Mouse (Mus musculus): ENCODE data around the gene Map4k1.

DNA sequence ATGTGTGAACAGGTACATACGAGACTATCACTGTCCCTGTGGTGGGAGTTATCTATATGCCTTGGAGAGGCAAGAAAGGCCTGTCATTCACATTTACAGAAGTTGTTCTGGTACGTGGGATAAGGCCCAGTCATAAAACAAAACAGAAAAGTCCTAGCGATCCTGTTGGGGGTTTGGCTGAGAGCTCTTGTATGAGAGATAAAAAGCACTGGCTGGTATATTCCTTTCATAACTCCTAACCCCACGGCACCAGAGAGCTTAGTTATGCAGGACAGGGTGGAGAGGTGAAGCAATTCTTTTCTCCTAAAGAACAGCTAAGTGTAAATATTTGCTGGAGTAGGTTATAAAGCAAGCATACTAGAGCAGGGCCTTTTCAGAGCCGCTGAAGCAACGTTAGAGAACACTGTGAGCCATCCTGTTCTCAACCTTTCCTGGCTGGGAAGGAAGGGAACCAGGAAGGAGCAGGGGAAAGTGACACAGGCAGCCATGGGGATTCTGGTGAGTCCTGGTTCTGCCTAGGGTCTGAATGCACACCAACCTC is 22.3 kb upstream of the Map4k1 start:
- TF ChIP-seq POLR2A (IDR thresholded peaks at IDR 0.05; ENCODE audit: borderline replicate concordance, low read depth, low read length) (no peak), CTCF (IDR thresholded peaks at IDR 0.05; ENCODE audit: low read depth, low read length) (no peak)
